Mouse (Mus musculus) stomach, postnatal 0 days (tissue): ENCODE data around the gene Ptchd1. TPM values are rescaled to one million over a fixed set of nuclear protein-coding genes. Genes with fewer than 3 reads are reported as not detected.

Experiments
- ATAC-seq: fragments of 200-750 bp; cut with Nextera tagmentation; 2 replicates; pipeline ENCODE4 v1.8.0; 2017; ENCODE audit not compliant: low FRiP score, low TSS enrichment
- DNase-seq: peaks from one replicate; pipeline ENCODE4 v3.0.0-alpha.2; 2016; ENCODE audit warnings: low spot score
- H3K27ac ChIP-seq: fragments of 300-500 bp; sonication (generic); replicated peaks from 2 replicates; pipeline ENCODE4 v1.5.1; 2014; ENCODE audit warnings: mild to moderate bottlenecking, control low read depth
- H3K27me3 ChIP-seq: fragments of 300-500 bp; sonication (generic); 2 replicates; pipeline ENCODE4 v1.6.1; 2014; ENCODE audit warnings: low read length; ENCODE audit not compliant: control insufficient read depth, insufficient read depth
- H3K36me3 ChIP-seq: fragments of 300-500 bp; sonication (generic); 2 replicates; pipeline ENCODE4 v1.6.1; 2014; ENCODE audit warnings: low read length, mixed read lengths; ENCODE audit not compliant: control insufficient read depth, insufficient read depth
- H3K4me1 ChIP-seq: fragments of 300-500 bp; sonication (generic); replicated peaks from 2 replicates; pipeline ENCODE4 v1.6.1; 2014; ENCODE audit warnings: antibody characterized with exemption; ENCODE audit not compliant: control insufficient read depth, insufficient read depth
- H3K4me2 ChIP-seq: fragments of 300-500 bp; sonication (generic); replicated peaks from 2 replicates; pipeline ENCODE4 v1.6.1; 2014; ENCODE audit warnings: low read depth, mild to moderate bottlenecking, control low read depth, moderate library complexity
- H3K4me3 ChIP-seq: fragments of 300-500 bp; sonication (generic); 2 replicates; pipeline ENCODE4 v1.5.1; 2014; ENCODE audit warnings: low read depth, low read length, control low read depth
- H3K9ac ChIP-seq: fragments of 300-500 bp; sonication (generic); 2 replicates; pipeline ENCODE4 v1.6.1; 2014; ENCODE audit warnings: mild to moderate bottlenecking, low read length, control low read depth, mixed read lengths
- H3K9me3 ChIP-seq: fragments of 300-500 bp; sonication (generic); 2 replicates; pipeline ENCODE4 v1.6.1; 2016; ENCODE audit warnings: low read length; ENCODE audit not compliant: control insufficient read depth
- CTCF ChIP-seq: IDR thresholded peaks from 2 replicates; pipeline ENCODE4 v1.5.1; 2016; ENCODE audit warnings: antibody characterized with exemption, low read depth, mild to moderate bottlenecking, moderate library complexity
- EP300 ChIP-seq: optimal IDR thresholded peaks from 2 replicates; pipeline ENCODE3; 2016; ENCODE audit warnings: antibody characterized with exemption
- WGBS: fragments of 180-500 bp; shearing (Covaris S2); extraction: QIAGEN DNeasy Blood & Tissue Kit; methylation state at CpG from one replicate; pipeline ENCODE4 v1.1.7; 2014; 5-methylcytosine and 5-hydroxymethylcytosine counted together
- polyA plus RNA-seq: library from polyadenylated mRNA; unstranded; fragments of >200 nt; fragmentation: Nextera tagmentation; extraction: Ambion mirVana; gene quantifications from 2 replicates; pipeline ENCODE4 v1.2.1, GENCODE M21; 2015

Ptchd1 gene
- polyA plus RNA-seq, 1 experiment from 2014 or later: 1.8 TPM

DNA sequence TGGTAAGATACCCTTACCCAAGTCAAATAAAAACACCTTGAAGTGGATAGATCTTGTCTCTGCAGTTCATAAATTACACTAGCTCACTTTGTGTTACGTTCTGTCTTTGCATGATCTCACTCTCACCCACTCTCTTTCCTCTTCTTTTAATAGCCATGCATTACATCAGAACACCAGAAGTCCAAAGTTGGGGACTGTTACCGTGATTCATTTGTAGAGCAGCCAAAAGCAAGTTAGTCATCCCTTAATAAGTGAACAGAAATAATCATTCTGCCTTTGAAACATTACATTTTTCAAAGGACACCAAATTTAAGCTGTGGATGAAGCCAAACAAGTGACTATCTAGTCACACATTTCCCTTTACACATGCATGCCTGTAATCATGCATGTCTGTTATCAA, 31.1 kb downstream of the Ptchd1 start:
- 49% methylated on average over 2 of the region's 2 CpGs for WGBS
- Histone ChIP-seq H3K4me3 (no peak overlapping the region), H3K4me1 (no peaks in the 10 kb centered on the region), H3K27ac (no peak overlapping the region), H3K4me2 (no peak overlapping the region), H3K36me3 (no peaks in the 10 kb centered on the region), H3K27me3 (no peaks in the 10 kb centered on the region), H3K9ac (no peak overlapping the region), H3K9me3 (no peaks in the 10 kb centered on the region)
- DNase-seq (no peak), ATAC-seq (no peak)
- no peak for TF ChIP-seq EP300
- TF ChIP-seq CTCF: no peak

DNA sequence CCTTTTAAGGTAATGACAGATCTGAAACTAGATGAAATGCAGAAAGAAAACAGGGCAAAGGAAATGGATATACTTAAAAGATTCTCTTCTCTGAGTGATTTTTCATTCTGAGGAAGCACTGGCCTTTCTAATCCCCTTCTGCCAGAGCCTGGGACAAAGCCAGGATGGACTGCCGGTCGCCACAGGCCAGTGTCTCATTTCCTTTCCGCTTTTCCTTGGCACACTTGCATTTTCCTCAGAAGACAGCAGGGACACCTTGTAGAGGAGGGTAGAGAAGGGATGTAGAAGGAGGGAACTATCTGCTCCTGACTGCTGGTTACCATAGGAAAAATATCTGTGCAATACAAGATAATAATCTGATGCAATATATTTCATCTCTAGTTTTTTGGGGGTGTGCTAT, 32.1 kb downstream of the Ptchd1 start:
- WGBS: 72% methylated on average over 3 of the region's 3 CpGs

DNA sequence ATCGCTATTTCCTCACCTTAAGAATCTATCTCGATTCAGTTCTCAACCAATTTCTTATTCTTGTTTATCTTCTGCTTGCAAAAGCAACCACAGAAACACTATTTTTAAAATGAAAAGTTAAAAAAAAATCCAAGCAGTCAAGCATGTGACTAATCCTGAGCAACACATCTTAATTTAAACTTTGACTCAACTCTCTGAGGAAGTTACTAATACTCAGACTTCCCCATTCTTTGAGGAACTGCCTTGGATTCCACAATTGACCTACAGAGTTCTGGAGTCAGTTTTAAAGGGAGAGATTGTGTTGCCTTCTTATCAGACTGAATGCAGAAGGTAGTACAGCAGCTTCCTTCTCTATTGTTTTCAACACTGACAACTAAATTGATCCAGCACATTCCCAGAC, 39.0 kb downstream of the Ptchd1 start:
- no peaks in the 10 kb centered on the region for H3K9me3 ChIP-seq
- TF ChIP-seq EP300 (no peak), CTCF (no peak)
- no peaks in the 10 kb centered on the region for H3K27me3 ChIP-seq
- DNase-seq (no peak), ATAC-seq (no peak)
- H3K27ac ChIP-seq: no peak overlapping the region
- no peaks in the 10 kb centered on the region for H3K4me1 ChIP-seq
- H3K36me3 ChIP-seq: no peaks in the 10 kb centered on the region
- H3K4me3 ChIP-seq: no peak overlapping the region
- 60% methylated on average over 2 of the region's 2 CpGs for WGBS
- no peak overlapping the region for H3K9ac ChIP-seq
- no peak overlapping the region for H3K4me2 ChIP-seq

More for the DNA sequence above, 32.1 kb downstream of the Ptchd1 start:
- H3K27ac ChIP-seq: no peak overlapping the region
- no peaks in the 10 kb centered on the region for H3K27me3 ChIP-seq
- DNase-seq: no peak
- H3K9me3 ChIP-seq: no peaks in the 10 kb centered on the region
- no peak overlapping the region for H3K4me2 ChIP-seq
- no peak for TF ChIP-seq EP300
- no peak for TF ChIP-seq CTCF
- H3K4me1 ChIP-seq: no peaks in the 10 kb centered on the region
- no peak for ATAC-seq
- no peak overlapping the region for H3K9ac ChIP-seq
- H3K36me3 ChIP-seq: no peaks in the 10 kb centered on the region
- no peak overlapping the region for H3K4me3 ChIP-seq

DNA sequence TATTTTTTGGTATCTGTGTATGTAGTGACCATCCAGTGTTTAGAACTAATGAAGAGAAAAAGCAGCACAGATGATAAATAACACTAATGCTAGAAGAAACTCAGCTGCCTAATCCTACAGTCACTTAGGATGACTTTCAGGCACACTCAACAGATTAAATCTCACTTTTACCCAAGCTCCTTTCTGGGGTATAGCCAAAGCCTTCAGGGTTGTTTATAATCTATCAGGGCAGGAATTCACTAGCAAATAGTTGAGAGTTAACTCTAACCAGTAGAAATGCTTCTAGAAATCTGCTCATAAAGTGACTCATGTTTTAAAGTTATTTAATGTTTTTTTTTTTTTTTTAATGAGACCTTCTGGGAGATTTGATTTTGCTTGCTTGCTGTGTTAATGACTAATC, 43.8 kb downstream of the Ptchd1 start:
- Histone ChIP-seq H3K4me3 (no peak overlapping the region), H3K27ac (no peak overlapping the region), H3K4me2 (no peak overlapping the region), H3K4me1 (no peaks in the 10 kb centered on the region), H3K27me3 (no peaks in the 10 kb centered on the region), H3K9me3 (no peaks in the 10 kb centered on the region), H3K9ac (no peak overlapping the region), H3K36me3 (no peaks in the 10 kb centered on the region)
- no peak for DNase-seq
- peak; percentile 49; the same call in 1 of the 2 replicates for ATAC-seq
- TF ChIP-seq EP300 (no peak), CTCF (no peak)

DNA sequence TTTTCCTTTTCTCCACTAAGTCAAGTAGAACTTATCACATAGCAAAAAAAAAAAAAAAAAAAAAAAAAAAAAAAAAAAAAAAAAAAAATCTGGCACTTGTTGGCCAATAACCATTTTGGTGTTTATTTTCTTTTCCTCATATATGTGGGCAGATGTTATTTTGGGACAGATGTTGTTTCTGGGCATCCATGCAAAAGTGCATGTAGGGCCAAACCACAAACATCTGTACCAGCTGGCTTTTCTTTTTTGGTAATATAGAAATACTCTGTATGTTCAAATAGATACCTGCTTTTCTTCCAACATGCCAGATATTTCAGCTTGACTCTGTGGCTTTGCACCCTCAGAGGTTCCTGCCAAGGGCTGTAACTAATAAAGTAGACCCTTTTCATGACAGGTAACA, 51.2 kb downstream of the Ptchd1 start:
- H3K27ac ChIP-seq: no peak overlapping the region
- no peak overlapping the region for H3K4me2 ChIP-seq
- no peak overlapping the region for H3K4me3 ChIP-seq
- no peaks in the 10 kb centered on the region for H3K9me3 ChIP-seq
- DNase-seq: no peak
- no peaks in the 10 kb centered on the region for H3K27me3 ChIP-seq
- ATAC-seq: no peak
- TF ChIP-seq EP300: no peak
- no peak for TF ChIP-seq CTCF
- no peak overlapping the region for H3K9ac ChIP-seq
- H3K4me1 ChIP-seq: no peaks in the 10 kb centered on the region
- H3K36me3 ChIP-seq: no peaks in the 10 kb centered on the region

GRCm38 (mm10) chrX:155543780-155544179, 79.8 kb downstream of the Ptchd1 start:
- Histone ChIP-seq H3K36me3 (no peaks in the 10 kb centered on the region), H3K4me1 (no peaks in the 10 kb centered on the region), H3K4me3 (no peak overlapping the region), H3K9ac (no peak overlapping the region), H3K9me3 (no peaks in the 10 kb centered on the region), H3K4me2 (no peak overlapping the region), H3K27ac (no peak overlapping the region), H3K27me3 (no peaks in the 10 kb centered on the region)
- DNase-seq (no peak), ATAC-seq (no peak)
- TF ChIP-seq CTCF (no peak), EP300 (no peak)

Other genes with a start within 250 kb of the Ptchd1 start
- not detected in 2 replicates for gene Gm15155, start 927 bp upstream of the Ptchd1 start, polyA plus RNA-seq